Mouse (Mus musculus) kidney, embryonic 14.5 days (tissue): Measurements from ENCODE around the gene Morn2. TPM values are rescaled to one million over a fixed set of nuclear protein-coding genes. Genes with fewer than 3 reads are reported as not detected.

Experiments used
- ATAC-seq: fragments of 200-750 bp; cut with Nextera tagmentation; 2 replicates; pipeline ENCODE4 v1.8.0; 2017; ENCODE audit warnings: moderate number of reproducible peaks, mild to moderate bottlenecking, moderate TSS enrichment, moderate library complexity; ENCODE audit not compliant: low FRiP score, low TSS enrichment
- H3K27ac ChIP-seq: fragments of 300-500 bp; sonication (generic); 2 replicates; pipeline ENCODE4 v1.5.1; 2014; ENCODE audit warnings: low read depth, mild to moderate bottlenecking, low read length, moderate library complexity, mixed read lengths
- H3K27me3 ChIP-seq: fragments of 300-500 bp; sonication (generic); 2 replicates; pipeline ENCODE4 v1.6.1; 2014; ENCODE audit warnings: mild to moderate bottlenecking, low read length; ENCODE audit not compliant: control insufficient read depth, insufficient read depth
- H3K36me3 ChIP-seq: fragments of 300-500 bp; sonication (generic); 2 replicates; pipeline ENCODE4 v1.6.1; 2014; ENCODE audit warnings: low read length, mixed read lengths; ENCODE audit not compliant: control insufficient read depth, insufficient read depth
- H3K4me1 ChIP-seq: fragments of 300-500 bp; sonication (generic); 2 replicates; pipeline ENCODE4 v1.6.1; 2014; ENCODE audit warnings: low read length, mixed read lengths; ENCODE audit not compliant: control insufficient read depth, insufficient read depth
- H3K4me2 ChIP-seq: fragments of 300-500 bp; sonication (generic); replicated peaks from 2 replicates; pipeline ENCODE4 v1.6.1; 2014; ENCODE audit warnings: low read depth, mild to moderate bottlenecking, low read length
- H3K4me3 ChIP-seq: fragments of 300-500 bp; sonication (generic); 2 replicates; pipeline ENCODE4 v1.5.1; 2014; ENCODE audit warnings: mild to moderate bottlenecking, low read length
- H3K9ac ChIP-seq: fragments of 300-500 bp; sonication (generic); 2 replicates; pipeline ENCODE4 v1.6.1; 2014; ENCODE audit warnings: low read depth, mild to moderate bottlenecking, low read length, moderate library complexity
- H3K9me3 ChIP-seq: fragments of 300-500 bp; sonication (generic); 2 replicates; pipeline ENCODE4 v1.6.1; 2016; ENCODE audit warnings: low read length; ENCODE audit not compliant: control insufficient read depth
- WGBS: fragments of 180-500 bp; shearing (Covaris S2); extraction: QIAGEN DNeasy Blood & Tissue Kit; methylation state at CpG from one replicate; pipeline ENCODE4 v1.1.7; 2014; 5-methylcytosine and 5-hydroxymethylcytosine counted together
- polyA plus RNA-seq: library from polyadenylated mRNA; unstranded; fragments of >200 nt; fragmentation: Nextera tagmentation; extraction: Ambion mirVana; gene quantifications from 2 replicates; pipeline ENCODE4 v1.2.1, GENCODE M21; 2014

Morn2 gene
- polyA plus RNA-seq, 1 experiment from 2014 or later, result 31.4 TPM

DNA sequence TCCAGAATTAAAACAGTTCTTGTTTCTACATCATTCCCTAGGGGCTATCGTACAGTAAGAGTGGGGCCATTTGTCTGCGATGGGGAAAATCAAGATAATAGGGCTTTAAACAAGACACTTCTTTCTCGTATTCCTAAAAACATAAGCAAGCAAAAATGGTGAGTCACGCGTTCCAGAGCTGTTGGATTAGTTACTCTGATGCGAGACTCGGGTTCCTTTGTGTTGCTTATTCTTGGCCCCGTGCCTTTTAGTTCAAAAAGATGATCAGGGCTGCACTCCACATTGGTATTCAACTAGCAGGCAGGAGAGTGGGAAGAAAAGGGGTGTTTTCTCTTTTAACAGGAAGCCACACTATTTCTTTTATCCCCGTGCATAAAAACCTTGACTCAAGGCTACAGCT is 21.8 kb downstream of the Morn2 start:
- Histone ChIP-seq H3K27ac (no peak overlapping the region), H3K9ac (no peak overlapping the region), H3K4me2 (no peak overlapping the region), H3K4me3 (no peak overlapping the region), H3K9me3 (no peaks in the 10 kb centered on the region), H3K36me3 (no peaks in the 10 kb centered on the region), H3K27me3 (no peaks in the 10 kb centered on the region), H3K4me1 (no peaks in the 10 kb centered on the region)
- ATAC-seq, result no peak
- 69% methylated on average over 9 of the region's 9 CpGs for WGBS

GRCm38 (mm10) chr17:80312405-80312804 is 22.4 kb downstream of the Morn2 start:
- Histone ChIP-seq H3K27me3 (no peaks in the 10 kb centered on the region), H3K9ac (no peak overlapping the region), H3K27ac (no peak overlapping the region), H3K4me2 (no peak overlapping the region), H3K9me3 (no peaks in the 10 kb centered on the region), H3K4me1 (no peaks in the 10 kb centered on the region), H3K4me3 (no peak overlapping the region), H3K36me3 (no peaks in the 10 kb centered on the region)
- no peak for ATAC-seq
- 83% methylated on average over 4 of the region's 4 CpGs for WGBS

DNA sequence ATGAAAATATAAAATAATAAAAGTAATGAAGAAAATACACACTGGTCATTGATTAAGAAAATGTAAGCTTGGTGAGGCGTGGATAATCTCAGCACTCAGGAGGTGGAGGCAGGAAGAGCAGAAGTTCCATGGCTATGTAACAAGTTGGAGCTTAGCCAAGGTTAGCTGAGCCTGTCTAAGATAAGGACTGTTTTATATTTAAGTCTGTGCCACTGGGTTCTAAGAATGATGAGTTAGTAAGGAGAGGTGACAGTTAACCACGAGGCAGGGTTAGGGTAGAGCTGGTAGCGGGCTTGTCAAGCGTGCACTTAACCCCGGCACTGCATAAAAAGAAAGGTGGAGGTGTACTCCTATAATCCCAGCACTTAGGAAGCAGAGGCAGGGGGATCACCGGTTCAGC is 32.2 kb downstream of the Morn2 start:
- ATAC-seq, result no peak
- Histone ChIP-seq H3K9ac (no peak overlapping the region), H3K4me1 (no peaks in the 10 kb centered on the region), H3K4me3 (no peak overlapping the region), H3K27ac (no peak overlapping the region), H3K9me3 (no peaks in the 10 kb centered on the region), H3K4me2 (no peak overlapping the region), H3K36me3 (no peaks in the 10 kb centered on the region), H3K27me3 (no peaks in the 10 kb centered on the region)
- 75% methylated on average over 6 of the region's 6 CpGs for WGBS

DNA sequence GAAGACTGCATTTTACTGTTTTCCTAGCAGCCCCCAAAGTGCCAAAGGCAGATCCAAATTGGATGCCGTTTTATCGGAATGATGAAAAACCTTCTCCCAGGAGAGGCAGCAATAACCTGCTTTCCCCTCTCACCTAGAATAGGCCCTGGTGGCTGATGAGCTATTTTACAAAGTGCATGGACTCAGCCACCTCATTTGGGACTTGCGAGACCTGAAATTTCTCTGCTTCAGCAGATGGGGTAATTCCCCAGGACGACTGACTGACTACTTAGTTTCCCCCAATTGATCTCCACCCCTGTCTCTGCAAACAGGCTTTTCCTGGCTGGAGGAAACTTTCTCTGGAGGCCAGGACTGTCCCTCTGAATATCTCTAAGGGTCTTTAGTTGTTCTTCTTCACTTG is 33.0 kb downstream of the Morn2 start:
- no peak overlapping the region for H3K9ac ChIP-seq
- no peak overlapping the region for H3K4me3 ChIP-seq
- WGBS, result 73% methylated on average over 4 of the region's 4 CpGs
- H3K4me2 ChIP-seq, result no peak overlapping the region
- no peaks in the 10 kb centered on the region for H3K9me3 ChIP-seq
- H3K27ac ChIP-seq, result no peak overlapping the region
- no peak for ATAC-seq
- no peaks in the 10 kb centered on the region for H3K27me3 ChIP-seq
- H3K4me1 ChIP-seq, result no peaks in the 10 kb centered on the region
- H3K36me3 ChIP-seq, result no peaks in the 10 kb centered on the region

DNA sequence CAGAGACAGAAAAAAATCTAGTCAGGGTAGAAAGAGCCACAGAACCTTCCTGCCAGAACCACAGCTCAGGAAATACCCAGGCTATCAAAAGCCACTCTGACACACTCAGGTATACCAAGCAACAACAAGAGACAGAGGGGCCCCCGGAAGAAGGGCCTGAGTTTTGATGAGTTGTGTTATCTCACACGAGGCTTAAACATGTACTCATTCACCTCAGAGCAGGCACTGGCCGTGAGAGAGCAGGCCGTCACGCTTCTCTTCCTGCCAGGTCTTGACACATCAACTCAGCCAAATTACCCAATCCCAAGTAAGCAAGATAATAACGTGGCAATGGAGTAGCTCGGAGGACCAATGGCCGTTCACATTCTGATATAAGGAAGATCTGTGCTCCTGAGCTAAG is 33.7 kb downstream of the Morn2 start:
- no peak for ATAC-seq
- Histone ChIP-seq H3K27ac (no peak overlapping the region), H3K4me1 (no peaks in the 10 kb centered on the region), H3K4me2 (no peak overlapping the region), H3K9ac (no peak overlapping the region), H3K27me3 (no peaks in the 10 kb centered on the region), H3K36me3 (no peaks in the 10 kb centered on the region), H3K9me3 (no peaks in the 10 kb centered on the region), H3K4me3 (no peak overlapping the region)
- 72% methylated on average over 8 of the region's 8 CpGs for WGBS

GRCm38 (mm10) chr17:80324521-80324920 is 34.5 kb downstream of the Morn2 start:
- no peak overlapping the region for H3K4me2 ChIP-seq
- no peak overlapping the region for H3K4me3 ChIP-seq
- H3K9ac ChIP-seq, result no peak overlapping the region
- no peak overlapping the region for H3K27ac ChIP-seq
- WGBS, result 78% methylated on average over 7 of the region's 7 CpGs
- H3K4me1 ChIP-seq, result no peaks in the 10 kb centered on the region
- no peaks in the 10 kb centered on the region for H3K36me3 ChIP-seq
- H3K9me3 ChIP-seq, result no peaks in the 10 kb centered on the region
- ATAC-seq, result no peak
- H3K27me3 ChIP-seq, result no peaks in the 10 kb centered on the region

DNA sequence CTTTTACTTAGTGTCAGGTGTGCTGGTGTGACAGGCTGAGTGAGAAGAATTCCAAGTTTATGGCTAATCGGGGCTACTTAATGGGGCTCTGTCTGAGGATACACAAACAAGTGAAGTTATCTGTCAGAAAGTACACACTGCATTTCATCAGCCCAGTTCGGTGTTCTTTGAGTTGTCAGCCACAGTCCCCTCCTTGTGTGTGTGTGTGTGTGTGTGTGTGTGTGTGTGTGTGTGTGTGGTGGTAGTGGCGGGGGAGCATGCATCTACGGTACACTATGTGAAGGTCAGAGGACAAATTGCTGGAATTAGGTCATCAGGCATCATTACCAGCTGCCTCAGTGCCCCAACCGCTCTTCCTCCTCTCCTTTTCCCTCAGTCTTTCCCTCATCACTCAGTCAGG is 35.5 kb downstream of the Morn2 start:
- ATAC-seq, result no peak
- H3K27ac ChIP-seq, result no peak overlapping the region
- H3K9me3 ChIP-seq, result no peaks in the 10 kb centered on the region
- no peaks in the 10 kb centered on the region for H3K36me3 ChIP-seq
- no peak overlapping the region for H3K4me3 ChIP-seq
- H3K27me3 ChIP-seq, result no peaks in the 10 kb centered on the region
- WGBS, result 82% methylated on average over 5 of the region's 5 CpGs
- H3K4me2 ChIP-seq, result no peak overlapping the region
- no peaks in the 10 kb centered on the region for H3K4me1 ChIP-seq
- no peak overlapping the region for H3K9ac ChIP-seq

DNA sequence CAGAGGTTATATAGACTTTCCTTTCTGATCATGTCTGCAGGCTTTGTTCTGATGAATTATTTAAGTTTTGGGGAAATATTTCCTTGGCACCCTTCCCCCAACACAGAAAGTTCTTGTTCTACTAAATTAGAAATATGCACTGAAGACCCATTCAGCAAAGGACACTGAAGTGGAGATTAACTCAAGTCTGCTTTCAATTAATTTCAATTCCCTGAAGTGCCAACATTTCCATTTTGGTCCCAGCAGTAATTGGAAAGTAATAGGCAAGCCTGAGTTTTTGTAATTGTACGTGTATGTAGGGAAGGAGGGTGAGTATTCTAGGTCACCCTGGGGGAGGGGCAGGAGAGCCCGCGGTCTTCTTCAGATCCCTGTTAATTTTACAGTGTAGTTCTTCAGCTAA is 36.4 kb downstream of the Morn2 start:
- Histone ChIP-seq H3K4me1 (no peaks in the 10 kb centered on the region), H3K9ac (no peak overlapping the region), H3K27ac (no peak overlapping the region), H3K4me2 (no peak overlapping the region), H3K4me3 (no peak overlapping the region), H3K27me3 (no peaks in the 10 kb centered on the region), H3K36me3 (no peaks in the 10 kb centered on the region), H3K9me3 (no peaks in the 10 kb centered on the region)
- ATAC-seq, result no peak
- WGBS, result 84% methylated on average over 3 of the region's 3 CpGs

- WGBS, result 85% methylated on average over 2 of the region's 2 CpGs
- no peaks in the 10 kb centered on the region for H3K4me1 ChIP-seq
- ATAC-seq, result no peak
These were observed 42.4 kb downstream of the Morn2 start for GRCm38 (mm10) chr17:80332386-80332785.

GRCm38 (mm10) chr17:80345277-80345676 is 55.3 kb downstream of the Morn2 start:
- 74% methylated on average over 4 of the region's 4 CpGs for WGBS
- H3K4me1 ChIP-seq, result no peaks in the 10 kb centered on the region

More at GRCm38 (mm10) chr17:80332386-80332785, 42.4 kb downstream of the Morn2 start:
- H3K36me3 ChIP-seq, result no peaks in the 10 kb centered on the region
- H3K27ac ChIP-seq, result no peak overlapping the region
- H3K4me3 ChIP-seq, result no peak overlapping the region
- H3K27me3 ChIP-seq, result no peaks in the 10 kb centered on the region
- no peaks in the 10 kb centered on the region for H3K9me3 ChIP-seq
- H3K4me2 ChIP-seq, result no peak overlapping the region
- no peak overlapping the region for H3K9ac ChIP-seq

More at GRCm38 (mm10) chr17:80345277-80345676, 55.3 kb downstream of the Morn2 start:
- H3K4me2 ChIP-seq, result no peak overlapping the region
- no peaks in the 10 kb centered on the region for H3K9me3 ChIP-seq
- H3K27me3 ChIP-seq, result no peaks in the 10 kb centered on the region
- H3K4me3 ChIP-seq, result no peak overlapping the region
- no peak overlapping the region for H3K9ac ChIP-seq
- ATAC-seq, result no peak
- H3K36me3 ChIP-seq, result no peaks in the 10 kb centered on the region
- H3K27ac ChIP-seq, result no peak overlapping the region
